Mouse (Mus musculus): ENCODE measurements around the gene Nmt1. TPM values are rescaled to one million over a fixed set of nuclear protein-coding genes. Genes with fewer than 3 reads are reported as not detected.
A peak's percentile ranks its signal among the peaks of the same experiment; 100 is the strongest.

The Nmt1 gene
- polyA plus RNA-seq, 1 experiment = 77.1 TPM

- Histone ChIP-seq H3K4me2 (ENCODE audit: low read depth) (peak overlapping the region; percentile 88), H3K4me3 (peak overlapping the region; percentile 99), H3K27me3 (ENCODE audit: control insufficient read depth, insufficient read depth, insufficient read length) (no peaks in the 10 kb centered on the region), H3ac (ENCODE audit: control insufficient read depth, insufficient read length) (peak overlapping the region; percentile 73), H3K79me2 (ENCODE audit: control insufficient read depth, insufficient read depth) (peaks cover 31% of the 10 kb centered on the region), H3K36me3 (ENCODE audit: control insufficient read depth, insufficient read depth) (no peaks in the 10 kb centered on the region)
- TF ChIP-seq REST (IDR thresholded peaks at IDR 0.05; ENCODE audit: insufficient read depth, insufficient read length) = no peak
- peak; percentile 19 for TF ChIP-seq POLR2AphosphoS2 (IDR thresholded peaks at IDR 0.05; ENCODE audit: insufficient read length, low read depth)
These were observed 86.4 kb downstream of the Nmt1 start for GRCm38 (mm10) chr11:103114270-103114943.

GRCm38 (mm10) chr11:103115163-103116007, 87.4 kb downstream of the Nmt1 start:
- H3K27me3 ChIP-seq (ENCODE audit: control insufficient read depth, insufficient read depth, insufficient read length) = no peaks in the 10 kb centered on the region
- H3ac ChIP-seq (ENCODE audit: control insufficient read depth, insufficient read length) = peak overlapping the region; percentile 73
- no peaks in the 10 kb centered on the region for H3K36me3 ChIP-seq (ENCODE audit: control insufficient read depth, insufficient read depth)
- TF ChIP-seq MYOG (IDR thresholded peaks at IDR 0.05; ENCODE audit: control insufficient read depth in 1 of 3, insufficient read depth in 1 of 3, insufficient read length in 2 of 3, low read depth in 2 of 3) = no peak
- TF ChIP-seq POLR2AphosphoS2 (IDR thresholded peaks at IDR 0.05; ENCODE audit: insufficient read length, low read depth) = peak; percentile 90
- peak; percentile 59 for TF ChIP-seq POLR2A (IDR thresholded peaks at IDR 0.05; ENCODE audit: insufficient read length, low read depth)
- peak overlapping the region; percentile 99 for H3K4me3 ChIP-seq
- H3K4me2 ChIP-seq (ENCODE audit: low read depth) = peak overlapping the region; percentile 88
- peaks cover 31% of the 10 kb centered on the region for H3K79me2 ChIP-seq (ENCODE audit: control insufficient read depth, insufficient read depth)

GRCm38 (mm10) chr11:103116008-103116818, 88.2 kb downstream of the Nmt1 start, which contains the start of gene Hexim1:
TSS of gene Hexim1 (plus strand) at chr11:103116231.
- TF ChIP-seq POLR2AphosphoS2 (IDR thresholded peaks at IDR 0.05; ENCODE audit: insufficient read length, low read depth) = peak; percentile 85
- TF ChIP-seq POLR2A (IDR thresholded peaks at IDR 0.05; ENCODE audit: insufficient read length, low read depth) = peak; percentile 83
- TF ChIP-seq E2F4 (IDR thresholded peaks at IDR 0.05; ENCODE audit: insufficient read depth) = peak; percentile 11
- no peak for TF ChIP-seq CEBPB (IDR thresholded peaks at IDR 0.05; ENCODE audit: insufficient read depth, poor library complexity, severe bottlenecking)
- no peak for TF ChIP-seq MYOG (IDR thresholded peaks at IDR 0.05; ENCODE audit: control insufficient read depth in 1 of 3, insufficient read depth in 1 of 3, insufficient read length in 2 of 3, low read depth in 2 of 3)
- TF ChIP-seq TCF3 (IDR thresholded peaks at IDR 0.05; ENCODE audit: insufficient read length, low read depth) = no peak
- TF ChIP-seq TCF12 (IDR thresholded peaks at IDR 0.05; ENCODE audit: insufficient read depth, poor library complexity, severe bottlenecking) = no peak
- TF ChIP-seq MYOD1 (IDR thresholded peaks at IDR 0.05; ENCODE audit: control insufficient read depth in 1 of 3, insufficient read length in 2 of 3, low read depth in 2 of 3) = peak in 1 of 3 experiments; percentile 19
- no peak for TF ChIP-seq REST (IDR thresholded peaks at IDR 0.05; ENCODE audit: insufficient read depth, insufficient read length)
- peak; percentile 58 for TF ChIP-seq SRF (IDR thresholded peaks at IDR 0.05; ENCODE audit: control insufficient read depth, insufficient read length, low read depth)
- no peak for TF ChIP-seq MAX (IDR thresholded peaks at IDR 0.05; ENCODE audit: low read depth)
- peak within 1 kb of the TSS; percentile 99 for H3K4me3 ChIP-seq
- H3K4me2 ChIP-seq (ENCODE audit: low read depth) = peak within 1 kb of the TSS; percentile 88
- H3K27me3 ChIP-seq (ENCODE audit: control insufficient read depth, insufficient read depth, insufficient read length) = no peaks in the 10 kb centered on the region
- no peaks in the 10 kb centered on the region for H3K36me3 ChIP-seq (ENCODE audit: control insufficient read depth, insufficient read depth)
- H3K79me2 ChIP-seq (ENCODE audit: control insufficient read depth, insufficient read depth) = peaks cover 31% of the 10 kb centered on the region
- peak within 1 kb of the TSS; percentile 73 for H3ac ChIP-seq (ENCODE audit: control insufficient read depth, insufficient read length)

- no peaks in the 10 kb centered on the region for H3K27me3 ChIP-seq (ENCODE audit: control insufficient read depth, insufficient read depth, insufficient read length)
- H3K36me3 ChIP-seq (ENCODE audit: control insufficient read depth, insufficient read depth) = no peaks in the 10 kb centered on the region
- peaks cover 31% of the 10 kb centered on the region for H3K79me2 ChIP-seq (ENCODE audit: control insufficient read depth, insufficient read depth)
- TF ChIP-seq SRF (IDR thresholded peaks at IDR 0.05; ENCODE audit: control insufficient read depth, insufficient read length, low read depth) (no peak), MYOD1 (IDR thresholded peaks at IDR 0.05; ENCODE audit: control insufficient read depth in 1 of 3, insufficient read length in 2 of 3, low read depth in 2 of 3) (peak in 1 of 3 experiments; percentile 20), POLR2AphosphoS2 (IDR thresholded peaks at IDR 0.05; ENCODE audit: insufficient read length, low read depth) (peak; percentile 92), MYOG (IDR thresholded peaks at IDR 0.05; ENCODE audit: control insufficient read depth in 1 of 3, insufficient read depth in 1 of 3, insufficient read length in 2 of 3, low read depth in 2 of 3) (no peak), CEBPB (IDR thresholded peaks at IDR 0.05; ENCODE audit: insufficient read depth, poor library complexity, severe bottlenecking) (no peak), TCF3 (IDR thresholded peaks at IDR 0.05; ENCODE audit: insufficient read length, low read depth) (no peak), POLR2A (IDR thresholded peaks at IDR 0.05; ENCODE audit: insufficient read length, low read depth) (peak; percentile 51), REST (IDR thresholded peaks at IDR 0.05; ENCODE audit: insufficient read depth, insufficient read length) (no peak), USF1 (IDR thresholded peaks at IDR 0.05; ENCODE audit: low read depth) (no peak), TCF12 (IDR thresholded peaks at IDR 0.05; ENCODE audit: insufficient read depth, poor library complexity, severe bottlenecking) (no peak), E2F4 (IDR thresholded peaks at IDR 0.05; ENCODE audit: insufficient read depth) (no peak)
- H3K4me2 ChIP-seq (ENCODE audit: low read depth) = peak overlapping the region; percentile 85
- H3K4me3 ChIP-seq = peak overlapping the region; percentile 99
- peak overlapping the region; percentile 73 for H3ac ChIP-seq (ENCODE audit: control insufficient read depth, insufficient read length)
These were observed 89.1 kb downstream of the Nmt1 start for GRCm38 (mm10) chr11:103116959-103117590.

All from myocyte (in vitro differentiated cells).